14 mouse cellular contexts compared by ENCODE assay signal in the genomic region with DNA sequence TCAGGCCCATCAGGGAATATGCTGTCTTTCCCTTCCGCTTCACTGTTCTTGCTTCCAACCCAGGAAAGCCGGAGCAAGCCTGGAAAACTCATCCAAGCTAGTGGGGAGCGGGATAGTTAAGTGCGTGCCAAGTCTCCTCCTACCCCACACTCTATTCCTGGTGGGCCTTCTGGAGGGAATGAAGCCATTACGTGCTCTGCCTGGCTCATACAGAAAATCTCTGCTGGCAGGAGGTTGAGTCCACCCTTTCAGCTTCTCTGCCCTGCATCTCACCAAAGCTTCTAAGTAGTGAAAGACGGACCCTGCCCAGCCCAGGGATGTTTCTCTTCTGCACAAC. TPM values are rescaled to one million over a fixed set of nuclear protein-coding genes. Genes with fewer than 3 reads are reported as not detected.
A peak's percentile ranks its signal among the peaks of the same experiment; 100 is the strongest.
DNase-seq lines count a peak whose midpoint lies in the region; ATAC-seq and TF ChIP-seq lines count a peak whose summit lies in the region.
"Had no signal": no experiment of that assay in that cellular context is flagged by ENCODE, and none has a peak within 500 bp of the region (broad histone marks: within the 10 kb centered on the region; RNA-seq: fewer than 3 reads in every experiment).

No protein-coding gene starts in this region.

- 49% methylated on average over 6 of the region's 6 CpGs for WGBS in heart, embryonic 15.5 days
- WGBS in midbrain, postnatal 0 days: 59% methylated on average over 6 of the region's 6 CpGs
- 73% methylated on average over 6 of the region's 6 CpGs for WGBS in midbrain, embryonic 13.5 days
- 36% methylated on average over 6 of the region's 6 CpGs for WGBS in forebrain, embryonic 16.5 days
- WGBS in stomach, embryonic 16.5 days: 53% methylated on average over 6 of the region's 6 CpGs

- no peak for DNase-seq in heart, postnatal 25 days (ENCODE audit: low spot score)
- peak; percentile 67 for DNase-seq in midbrain, postnatal 0 days (ENCODE audit: low spot score)
- DNase-seq in left cerebral cortex, adult 8-10 months (ENCODE audit: low spot score in 2 of 2): no peak
- DNase-seq: kidney, adult 8-10 months had no signal

- H3K4me3 ChIP-seq in heart, embryonic 15.5 days: no peak overlapping the region
- no peak overlapping the region for H3K4me3 ChIP-seq in midbrain, postnatal 0 days (ENCODE audit: low read depth, low read length)
- H3K4me3 ChIP-seq in midbrain, embryonic 13.5 days (replicated peaks): no peak overlapping the region
- no peak overlapping the region for H3K4me3 ChIP-seq in forebrain, embryonic 16.5 days (replicated peaks; ENCODE audit: low read length)
- H3K4me3 ChIP-seq in stomach, embryonic 16.5 days (replicated peaks; ENCODE audit: low read length): no peak overlapping the region

- peak overlapping the region; percentile 50 for H3K27ac ChIP-seq in heart, embryonic 15.5 days
- no peak overlapping the region for H3K27ac ChIP-seq in midbrain, postnatal 0 days (ENCODE audit: low read depth, low read length)
- no peak overlapping the region for H3K27ac ChIP-seq in midbrain, embryonic 13.5 days
- no peak overlapping the region for H3K27ac ChIP-seq in forebrain, embryonic 16.5 days (ENCODE audit: low read length)
- peak overlapping the region; percentile 4; the same call in 1 of the 2 replicates for H3K27ac ChIP-seq in stomach, embryonic 16.5 days (ENCODE audit: low read length)

- no peak overlapping the region for H3K4me2 ChIP-seq in heart, embryonic 15.5 days
- no peak overlapping the region for H3K4me2 ChIP-seq in midbrain, postnatal 0 days (ENCODE audit: low read depth, low read length, poor library complexity, severe bottlenecking)
- no peak overlapping the region for H3K4me2 ChIP-seq in midbrain, embryonic 13.5 days (replicated peaks)
- H3K4me2 ChIP-seq in forebrain, embryonic 16.5 days (ENCODE audit: low read length): no peak overlapping the region
- no peak overlapping the region for H3K4me2 ChIP-seq in stomach, embryonic 16.5 days (ENCODE audit: low read depth, low read length)

- H3K36me3 ChIP-seq in heart, embryonic 15.5 days: no peaks in the 10 kb centered on the region
- H3K36me3 ChIP-seq in midbrain, postnatal 0 days (ENCODE audit: insufficient read depth, low read length): no peaks in the 10 kb centered on the region
- no peaks in the 10 kb centered on the region for H3K36me3 ChIP-seq in midbrain, embryonic 13.5 days
- no peaks in the 10 kb centered on the region for H3K36me3 ChIP-seq in forebrain, embryonic 16.5 days (ENCODE audit: control insufficient read depth, insufficient read depth)
- no peaks in the 10 kb centered on the region for H3K36me3 ChIP-seq in stomach, embryonic 16.5 days (ENCODE audit: control insufficient read depth, insufficient read depth, low read length)

- H3K9me3 ChIP-seq in heart, embryonic 15.5 days (replicated peaks): no peaks in the 10 kb centered on the region
- H3K9me3 ChIP-seq in midbrain, postnatal 0 days (ENCODE audit: low read length): no peaks in the 10 kb centered on the region
- H3K9me3 ChIP-seq in midbrain, embryonic 13.5 days: no peaks in the 10 kb centered on the region
- H3K9me3 ChIP-seq in forebrain, embryonic 16.5 days (ENCODE audit: control insufficient read depth, low read length): no peaks in the 10 kb centered on the region
- no peaks in the 10 kb centered on the region for H3K9me3 ChIP-seq in stomach, embryonic 16.5 days (replicated peaks; ENCODE audit: control insufficient read depth, low read length)

- ATAC-seq in heart, embryonic 15.5 days (replicated peaks; ENCODE audit: insufficient number of reproducible peaks, insufficient read depth, low FRiP score, low read depth): no peak
- peak; percentile 2; the same call in 1 of the 2 replicates for ATAC-seq in midbrain, postnatal 0 days (ENCODE audit: low FRiP score)
- no peak for ATAC-seq in midbrain, embryonic 13.5 days
- peak; percentile 87 for ATAC-seq in forebrain, embryonic 16.5 days
- no peak for ATAC-seq in stomach, embryonic 16.5 days (ENCODE audit: insufficient read depth, low FRiP score)
- ATAC-seq in cerebellum, adult (ENCODE audit: insufficient number of reproducible peaks, low FRiP score, low TSS enrichment): no peak
- ATAC-seq: CD4-positive, CD25-positive, alpha-beta regulatory T cell, adult 4 months; lung, postnatal 0 days had no signal

- intact Hi-C loops in heart, postnatal 25 days (cut with DNase I): no loop called here

- peaks cover 47% of the 10 kb centered on the region for H3K4me1 ChIP-seq in heart, embryonic 15.5 days (replicated peaks)
- H3K4me1 ChIP-seq in midbrain, postnatal 0 days (ENCODE audit: insufficient read depth, low read length): peaks cover 6% of the 10 kb centered on the region
- peaks cover 19% of the 10 kb centered on the region for H3K4me1 ChIP-seq in midbrain, embryonic 13.5 days (replicated peaks)
- H3K4me1 ChIP-seq in forebrain, embryonic 16.5 days (replicated peaks; ENCODE audit: control insufficient read depth, insufficient read depth, low read length): peaks cover 25% of the 10 kb centered on the region
- H3K4me1 ChIP-seq in stomach, embryonic 16.5 days (ENCODE audit: control insufficient read depth, insufficient read depth, low read length): peaks cover 24% of the 10 kb centered on the region

- no peak overlapping the region for H3K9ac ChIP-seq in heart, embryonic 15.5 days
- H3K9ac ChIP-seq in midbrain, postnatal 0 days (replicated peaks; ENCODE audit: low read length, poor library complexity, severe bottlenecking): no peak overlapping the region
- no peak overlapping the region for H3K9ac ChIP-seq in midbrain, embryonic 13.5 days (replicated peaks)
- H3K9ac ChIP-seq in forebrain, embryonic 16.5 days (replicated peaks; ENCODE audit: low read depth, low read length): no peak overlapping the region
- H3K9ac ChIP-seq in stomach, embryonic 16.5 days (ENCODE audit: low read length): no peak overlapping the region

- no peak for TF ChIP-seq CTCF in midbrain, postnatal 0 days (IDR thresholded peaks at IDR 0.05)

- peaks cover 11% of the 10 kb centered on the region; the same call in 1 of the 2 replicates for H3K27me3 ChIP-seq in heart, embryonic 15.5 days
- H3K27me3 ChIP-seq in midbrain, postnatal 0 days (ENCODE audit: insufficient read depth, low read length): no peaks in the 10 kb centered on the region
- H3K27me3 ChIP-seq in midbrain, embryonic 13.5 days: 0 out of 2 replicates have a peak, but pooled peaks cover 5% of the 10 kb centered on the region
- H3K27me3 ChIP-seq in forebrain, embryonic 16.5 days (replicated peaks; ENCODE audit: control insufficient read depth, insufficient read depth, low read length): no peaks in the 10 kb centered on the region
- no peaks in the 10 kb centered on the region for H3K27me3 ChIP-seq in stomach, embryonic 16.5 days (ENCODE audit: control insufficient read depth, insufficient read depth, low read length)

RNA-seq across cellular contexts. Expression of a gene that starts 3.5 kb away (rescaled TPM):
- 42.8 and 51.1 TPM in 2 replicates for polyA plus RNA-seq in heart, embryonic 15.5 days (2015; fragmentation: Nextera tagmentation; extraction: Ambion mirVana)
- total RNA-seq in heart, postnatal 25 days (2021): 100 to 1,000 TPM; 426 to 457 TPM
- 2.2 and 13.2 TPM in 2 replicates for total RNA-seq in midbrain, postnatal 0 days (2014; rRNA removed)
- polyA plus RNA-seq in midbrain, postnatal 0 days (2015; fragmentation: Nextera tagmentation; extraction: Ambion mirVana): 0.63 and 1.1 TPM in 2 replicates
- 1.7 and 1.8 TPM in 2 replicates for polyA plus RNA-seq in midbrain, embryonic 13.5 days (2015; fragmentation: Nextera tagmentation; extraction: Ambion mirVana)
- polyA plus RNA-seq in forebrain, embryonic 16.5 days (2015; fragmentation: Nextera tagmentation; extraction: Ambion mirVana): 6.4 and 9.0 TPM in 2 replicates
- polyA plus RNA-seq in stomach, embryonic 16.5 days (2015; fragmentation: Nextera tagmentation; extraction: Ambion mirVana): 24.1 and 25.3 TPM in 2 replicates
- total RNA-seq in left cerebral cortex, adult 8-10 months (2022): 1 to 10 TPM in 3 of 4 experiments, under 1 TPM in 1; 0.59 to 4.8 (median 1.4) TPM
- polyA plus RNA-seq: CD4-positive, CD25-positive, alpha-beta regulatory T cell, adult 4 months had no signal

RNA-seq across cellular contexts. Expression of a gene that starts 43.4 kb away (rescaled TPM):
- polyA plus RNA-seq in heart, embryonic 15.5 days (2015; fragmentation: Nextera tagmentation; extraction: Ambion mirVana): not detected in 2 replicates
- total RNA-seq in heart, postnatal 25 days (2021): not detected
- not detected in 2 replicates for total RNA-seq in midbrain, postnatal 0 days (2014; rRNA removed)
- polyA plus RNA-seq in midbrain, postnatal 0 days (2015; fragmentation: Nextera tagmentation; extraction: Ambion mirVana): not detected in 2 replicates
- polyA plus RNA-seq in midbrain, embryonic 13.5 days (2015; fragmentation: Nextera tagmentation; extraction: Ambion mirVana): not detected in 2 replicates
- polyA plus RNA-seq in forebrain, embryonic 16.5 days (2015; fragmentation: Nextera tagmentation; extraction: Ambion mirVana): not detected in 2 replicates
- 0.17 TPM in 1 of 2 replicates, not detected in the other for polyA plus RNA-seq in stomach, embryonic 16.5 days (2015; fragmentation: Nextera tagmentation; extraction: Ambion mirVana)
- not detected for total RNA-seq in left cerebral cortex, adult 8-10 months (2022)
- total RNA-seq: heart, adult 18-20 months; left cerebral cortex, postnatal 10 days had no signal
- polyA plus RNA-seq: CD4-positive, CD25-positive, alpha-beta regulatory T cell, adult 4 months; testis, adult 2 months had no signal

Comparison
In these comparisons a context has a peak if more than half of its experiments do, and no peak if none do; other contexts are left out.
1. ATAC-seq: peak in midbrain, postnatal 0 days (single experiment) and forebrain, embryonic 16.5 days (single experiment); none in heart, embryonic 15.5 days (single experiment), midbrain, embryonic 13.5 days (single experiment), stomach, embryonic 16.5 days (single experiment) and cerebellum, adult (single experiment).
2. H3K27ac ChIP-seq: peak in heart, embryonic 15.5 days (single experiment) and stomach, embryonic 16.5 days (single experiment); none in midbrain, postnatal 0 days (single experiment), midbrain, embryonic 13.5 days (single experiment) and forebrain, embryonic 16.5 days (single experiment).